Mouse (Mus musculus) thymus, postnatal 14 days (tissue): Measurements from ENCODE around the gene Yy1.

Source experiments
- DNase-seq: peaks from one replicate; pipeline ENCODE4 v3.0.0; 2021

The Yy1 gene

DNA sequence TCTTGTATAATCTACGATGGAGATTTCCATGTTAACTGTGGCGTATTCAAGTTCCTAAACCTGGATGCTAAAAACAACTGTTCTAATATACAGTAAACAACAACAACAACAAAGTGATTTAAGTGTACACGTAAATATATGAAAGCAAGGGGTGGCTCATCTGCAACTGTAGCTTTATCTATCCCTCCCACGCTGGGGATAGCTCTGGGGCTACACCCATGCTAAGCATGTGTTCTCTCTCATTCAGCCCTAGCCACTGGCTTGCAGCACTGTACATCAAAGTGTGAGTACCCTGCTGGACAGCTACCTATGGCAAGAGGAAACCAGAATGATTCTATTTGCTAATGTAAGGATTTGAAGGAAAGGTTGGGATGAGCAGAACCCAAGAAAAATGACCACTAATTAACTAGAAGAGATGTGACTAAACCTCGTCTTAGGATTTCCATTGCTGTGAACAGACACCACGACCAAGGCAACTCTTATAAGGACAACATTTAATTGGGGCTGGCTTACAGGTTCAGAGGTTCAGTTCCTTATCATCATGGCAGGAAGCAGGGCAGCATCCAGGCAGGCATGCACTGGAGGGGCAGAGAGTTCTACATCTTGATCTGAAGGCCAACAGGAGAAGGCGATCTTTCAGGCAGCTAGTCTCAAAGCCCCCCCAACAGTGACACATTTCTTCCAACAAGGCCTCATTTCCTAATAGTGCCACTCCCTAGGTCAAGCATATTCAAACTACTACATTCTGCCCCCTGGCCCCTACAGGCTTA is 12.5 kb upstream of the Yy1 start:
- no peak for DNase-seq

DNA sequence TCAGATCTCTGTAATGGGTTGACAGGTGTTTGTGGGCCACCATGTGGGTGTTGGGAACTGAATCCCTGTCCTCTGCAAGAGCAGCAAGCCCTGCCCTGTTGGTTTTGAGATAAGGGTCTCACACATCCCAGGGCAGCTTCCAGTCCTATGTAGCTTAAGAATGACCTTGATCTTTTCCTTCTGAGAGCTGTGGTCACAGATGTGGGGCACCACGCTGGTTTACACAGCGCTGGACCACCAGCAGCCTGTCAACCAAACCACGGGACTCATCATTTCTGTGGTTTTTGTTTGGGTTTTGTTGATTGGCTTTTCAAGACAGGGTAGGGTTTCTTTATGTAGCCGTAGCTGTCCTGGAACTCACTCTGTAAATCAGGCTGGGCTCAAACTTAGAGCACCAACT is 7.6 kb upstream of the Yy1 start:
- no peak for DNase-seq

DNA sequence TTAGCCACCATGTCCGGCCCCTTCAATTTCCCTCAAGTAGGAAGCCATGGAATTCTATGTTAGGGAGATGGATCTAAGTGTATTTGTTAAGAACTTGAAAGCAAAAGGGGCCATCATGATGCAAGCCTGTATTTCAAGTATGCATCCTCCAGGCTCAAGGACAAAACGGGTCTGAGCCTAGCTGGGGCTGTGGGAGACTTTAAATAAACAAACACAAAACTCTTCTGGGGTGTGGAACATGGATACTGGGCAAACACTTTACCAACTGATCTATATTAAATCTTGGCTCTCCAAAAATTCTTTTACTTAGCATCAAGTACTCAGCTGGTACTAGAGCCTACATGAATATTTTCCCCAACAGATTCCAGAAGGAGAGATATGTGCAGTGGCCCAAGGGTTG is 5.4 kb upstream of the Yy1 start:
- no peak for DNase-seq

DNA sequence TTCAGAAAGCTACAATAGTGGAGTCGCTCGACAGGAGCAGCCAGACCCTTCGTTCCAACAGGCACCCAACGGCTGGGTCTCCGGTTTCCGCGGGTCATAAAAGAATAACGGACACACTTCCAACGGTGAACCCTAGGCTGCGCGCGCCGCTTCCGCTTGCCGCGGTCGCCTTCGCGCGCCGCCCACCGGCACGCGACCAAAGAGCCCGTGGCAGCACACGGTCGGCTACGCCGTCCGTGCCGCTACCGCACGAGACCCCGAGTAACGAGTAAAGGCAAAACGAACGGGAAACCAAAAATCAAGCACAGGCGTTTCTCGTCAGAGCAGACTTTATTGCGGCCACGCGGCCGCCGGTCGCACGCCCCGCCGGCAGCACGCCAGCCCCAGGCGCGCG is 624 bp upstream of the Yy1 start:
- peak; percentile 91 for DNase-seq

DNA sequence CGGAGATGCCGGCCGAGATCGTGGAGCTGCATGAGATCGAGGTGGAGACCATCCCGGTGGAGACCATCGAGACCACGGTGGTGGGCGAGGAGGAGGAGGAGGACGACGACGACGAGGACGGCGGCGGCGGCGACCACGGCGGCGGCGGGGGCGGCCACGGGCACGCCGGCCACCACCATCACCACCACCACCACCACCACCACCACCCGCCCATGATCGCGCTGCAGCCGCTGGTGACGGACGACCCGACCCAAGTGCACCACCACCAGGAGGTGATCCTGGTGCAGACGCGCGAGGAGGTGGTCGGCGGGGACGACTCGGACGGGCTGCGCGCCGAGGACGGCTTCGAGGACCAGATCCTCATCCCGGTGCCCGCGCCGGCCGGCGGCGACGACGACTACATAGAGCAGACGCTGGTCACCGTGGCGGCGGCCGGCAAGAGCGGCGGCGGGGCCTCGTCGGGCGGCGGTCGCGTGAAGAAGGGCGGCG is 724 bp downstream of the Yy1 start:
- DNase-seq = peak; percentile 60

DNA sequence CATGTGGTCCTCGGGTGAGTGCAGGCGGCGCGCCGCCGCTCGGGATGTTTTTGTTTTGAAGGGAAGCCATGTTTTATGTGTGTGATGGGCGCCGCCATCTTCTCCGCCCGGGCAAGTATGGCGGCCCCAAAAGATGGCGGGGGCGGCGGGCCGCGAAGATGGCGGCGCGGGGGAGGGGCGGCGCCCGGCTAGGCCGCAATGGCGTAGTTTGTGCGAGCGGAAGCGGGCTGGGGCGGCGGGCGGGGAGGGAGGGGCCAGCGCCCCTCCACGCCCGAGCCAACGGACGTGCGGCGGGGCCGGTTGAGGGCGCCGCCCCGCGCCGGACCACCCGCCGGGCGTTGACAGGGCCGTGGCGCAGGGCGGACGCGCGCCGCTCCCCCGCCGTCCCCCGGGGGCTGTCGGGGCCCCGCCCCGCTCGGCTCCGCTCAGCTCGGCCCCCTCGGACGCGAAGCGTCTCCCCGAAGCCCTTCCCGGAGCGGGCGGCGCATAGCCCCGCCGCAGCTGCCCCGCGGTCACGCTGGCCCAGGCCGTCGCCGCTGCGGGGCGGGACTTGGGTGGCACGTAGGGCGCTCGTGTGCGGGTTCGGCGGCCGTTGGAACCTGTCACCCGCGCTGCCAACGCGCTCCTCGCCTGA is 1.4 kb downstream of the Yy1 start:
- peak; percentile 91 for DNase-seq

DNA sequence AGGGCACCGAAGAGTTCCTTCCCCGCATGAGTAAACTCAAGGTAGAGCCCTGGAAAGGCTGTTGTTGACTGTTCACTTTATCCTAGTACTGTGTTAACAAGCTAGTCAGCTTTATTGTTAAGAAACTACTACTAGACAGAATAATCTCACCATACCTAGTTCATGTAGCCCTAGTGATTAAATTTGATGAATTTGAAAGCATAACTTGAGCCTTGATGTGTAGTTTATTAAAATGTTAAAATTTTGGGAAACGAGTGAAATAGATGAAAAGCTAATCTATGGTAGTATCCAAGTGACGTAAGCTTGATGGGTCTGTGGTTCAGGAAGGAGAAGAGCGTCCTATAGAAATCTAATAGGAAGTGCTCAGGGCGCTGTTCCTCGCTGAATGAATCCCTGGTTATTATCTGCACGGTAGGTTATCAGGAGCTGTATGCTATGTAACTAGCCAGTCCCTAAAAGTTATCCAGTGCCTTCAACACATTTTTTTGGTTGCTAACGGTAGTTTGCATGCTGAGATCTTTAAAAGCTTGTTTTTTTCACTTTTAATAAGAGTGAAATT is 2.3 kb downstream of the Yy1 start:
- DNase-seq = no peak

DNA sequence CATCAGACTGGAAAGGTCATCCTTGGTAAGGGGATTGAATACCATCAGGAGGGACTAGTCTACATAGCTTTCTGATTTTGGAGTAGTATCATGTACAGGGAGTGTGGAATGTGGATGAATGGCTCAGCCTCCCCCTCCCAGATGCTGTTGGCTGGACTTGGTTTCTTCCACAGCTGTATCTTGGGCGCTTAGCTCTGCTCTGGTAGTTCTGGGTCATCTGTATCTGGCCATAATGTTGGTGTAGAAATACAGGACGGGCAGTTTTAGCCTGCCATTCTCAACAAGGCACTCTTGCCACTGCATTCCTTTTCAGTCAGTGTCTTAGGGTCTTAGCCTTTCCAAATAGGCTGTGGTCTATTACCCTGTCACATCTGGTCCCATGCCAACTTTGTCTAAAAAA is 8.8 kb downstream of the Yy1 start:
- DNase-seq = no peak

DNA sequence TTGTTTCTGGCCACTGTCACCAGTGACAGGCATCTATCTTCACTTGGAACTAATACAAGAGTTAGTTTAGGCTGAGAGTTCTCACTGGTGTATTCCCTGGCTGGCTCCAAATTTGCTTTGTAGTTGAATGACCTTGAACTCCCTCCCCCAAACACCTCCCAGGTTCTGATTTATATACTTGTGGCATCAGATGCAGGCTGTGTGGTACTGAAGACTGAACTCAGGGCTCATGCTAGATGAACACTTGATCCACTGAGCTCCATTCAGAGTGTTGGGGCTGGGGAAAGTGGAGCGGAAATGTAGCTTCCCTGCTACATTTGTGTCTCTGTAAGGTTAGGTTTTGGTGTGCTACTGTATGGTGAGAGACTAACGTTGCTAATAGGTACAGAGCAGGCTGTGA is 11.6 kb downstream of the Yy1 start:
- DNase-seq = no peak

DNA sequence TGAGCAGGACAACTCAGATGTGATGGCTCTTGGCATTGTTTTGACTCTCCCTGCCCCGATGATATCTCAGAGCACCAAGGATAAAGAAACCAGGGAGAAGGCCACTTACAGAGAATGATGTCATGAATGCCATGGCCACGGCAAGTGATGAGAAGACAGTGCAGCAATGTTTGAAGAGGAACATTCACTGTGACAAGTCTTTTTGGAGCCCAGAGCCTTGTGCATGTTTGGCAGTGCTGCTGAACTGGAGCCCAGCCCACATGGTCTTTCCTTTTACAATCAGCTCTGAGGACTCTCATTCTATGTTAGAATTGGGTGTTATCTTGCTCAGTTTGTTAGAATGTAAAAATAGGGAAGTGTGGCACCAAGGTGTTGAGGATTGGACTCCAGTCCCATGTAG is 15.7 kb downstream of the Yy1 start:
- DNase-seq = no peak

DNA sequence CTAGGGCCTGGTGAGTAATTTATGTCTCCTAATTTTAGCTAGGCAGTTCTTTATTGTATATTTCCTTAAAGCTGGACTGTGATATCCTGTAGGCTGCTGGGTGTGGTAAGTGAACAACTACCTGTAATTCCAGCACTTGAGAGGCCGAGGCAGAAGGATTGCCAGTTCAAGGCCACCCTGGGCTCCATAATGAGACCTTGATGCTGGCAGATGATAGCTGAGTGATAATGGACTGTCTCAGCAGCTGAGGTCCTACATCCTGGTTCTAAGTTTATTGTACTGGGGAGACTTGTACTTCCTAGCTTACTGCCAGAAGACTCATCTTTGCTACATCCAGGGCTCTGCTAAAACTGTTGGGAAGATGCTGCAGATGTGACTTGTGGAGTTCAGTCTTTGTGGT is 17.0 kb downstream of the Yy1 start:
- no peak for DNase-seq

DNA sequence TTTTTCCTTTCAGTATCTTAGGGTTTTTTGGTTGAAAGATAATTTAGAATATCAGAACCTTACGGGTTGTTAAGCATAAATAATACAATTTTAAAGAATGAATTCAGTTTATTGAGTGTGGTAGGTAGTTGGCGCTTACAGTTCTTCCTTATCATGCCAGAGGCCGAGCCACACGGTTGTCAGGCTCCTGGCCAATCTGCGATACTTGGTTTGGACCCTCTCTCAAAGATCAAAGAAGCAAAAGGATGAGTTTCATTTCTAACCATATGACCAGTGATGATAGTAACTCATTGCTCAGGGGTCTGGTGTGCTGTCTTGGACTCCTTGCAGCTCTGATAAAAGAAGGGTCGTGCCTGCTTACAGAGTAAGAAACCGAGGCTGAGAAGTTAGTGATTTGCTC is 17.5 kb downstream of the Yy1 start:
- DNase-seq = no peak

DNA sequence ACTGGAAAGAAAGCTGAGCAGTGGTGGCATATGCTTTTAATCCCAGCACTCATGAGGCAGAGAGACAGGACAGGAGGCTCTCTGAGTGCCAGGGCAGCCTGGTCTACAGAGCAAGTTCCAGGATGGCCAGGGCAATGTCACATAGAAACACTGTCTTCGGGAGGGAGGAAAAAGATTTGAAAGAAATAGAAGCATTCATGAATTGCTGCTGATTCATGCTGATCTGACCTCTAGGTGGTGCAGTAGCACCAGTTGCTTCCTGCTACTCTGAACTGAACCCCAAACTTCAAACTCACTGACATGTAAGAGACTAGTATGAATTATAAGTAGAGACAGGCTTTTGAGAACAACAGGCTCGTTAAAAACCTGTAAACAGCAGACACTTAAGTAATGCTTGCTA is 18.4 kb downstream of the Yy1 start:
- DNase-seq = peak; percentile 55

DNA sequence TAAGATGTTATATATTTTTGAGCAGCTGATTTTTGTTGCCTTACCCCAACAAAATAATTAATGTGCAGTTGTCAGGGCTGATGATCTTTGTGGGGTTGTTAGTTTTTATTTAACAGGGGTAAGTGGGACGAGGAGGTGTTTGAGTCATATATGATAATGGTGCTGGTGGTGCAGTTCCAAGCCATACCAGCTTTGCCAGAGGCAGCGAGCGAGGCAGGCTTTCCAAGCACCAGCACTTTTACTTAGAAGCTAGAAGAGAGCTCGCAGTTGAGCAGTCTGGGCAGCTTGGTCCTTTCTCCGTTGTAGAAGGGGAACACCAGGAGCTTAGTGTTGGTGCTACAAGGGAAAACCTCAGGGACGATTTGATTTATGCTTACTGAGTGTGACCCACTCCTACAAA is 19.7 kb downstream of the Yy1 start:
- DNase-seq = no peak

DNA sequence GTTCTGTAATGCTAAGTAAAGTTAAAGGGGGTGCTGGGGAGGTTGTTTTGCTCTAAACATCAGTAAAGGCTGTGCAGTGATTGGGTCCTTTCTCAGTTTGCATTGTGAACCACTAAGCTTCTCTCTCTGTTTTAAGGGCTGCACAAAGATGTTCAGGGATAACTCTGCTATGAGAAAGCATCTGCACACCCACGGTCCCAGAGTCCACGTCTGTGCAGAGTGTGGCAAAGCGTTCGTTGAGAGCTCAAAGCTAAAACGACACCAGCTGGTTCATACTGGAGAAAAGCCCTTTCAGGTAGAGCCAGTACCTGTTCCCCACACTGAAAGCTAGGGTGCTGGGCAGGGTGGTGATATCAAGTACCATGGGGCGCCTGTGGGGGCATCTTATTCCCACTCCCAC is 21.7 kb downstream of the Yy1 start:
- DNase-seq = no peak

DNA sequence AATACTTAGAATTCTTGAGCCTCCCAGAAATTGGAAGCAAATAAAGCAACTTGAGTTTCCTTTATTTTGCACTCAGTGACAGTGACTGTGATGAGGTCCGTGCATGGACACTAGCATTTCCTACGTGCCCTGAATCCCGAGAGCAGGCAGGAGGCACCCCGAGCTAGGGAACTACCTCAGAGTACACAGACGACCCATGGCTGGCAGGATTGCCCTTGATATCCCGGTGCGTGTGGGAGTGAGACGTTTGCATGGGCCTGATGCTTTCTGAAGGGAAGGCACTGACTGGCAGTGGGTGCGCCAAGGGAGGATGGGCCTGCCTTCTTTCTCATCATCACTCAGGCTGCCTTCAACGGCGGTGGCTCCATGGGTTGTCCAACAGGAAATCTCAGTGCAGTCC is 23.8 kb downstream of the Yy1 start:
- no peak for DNase-seq

DNA sequence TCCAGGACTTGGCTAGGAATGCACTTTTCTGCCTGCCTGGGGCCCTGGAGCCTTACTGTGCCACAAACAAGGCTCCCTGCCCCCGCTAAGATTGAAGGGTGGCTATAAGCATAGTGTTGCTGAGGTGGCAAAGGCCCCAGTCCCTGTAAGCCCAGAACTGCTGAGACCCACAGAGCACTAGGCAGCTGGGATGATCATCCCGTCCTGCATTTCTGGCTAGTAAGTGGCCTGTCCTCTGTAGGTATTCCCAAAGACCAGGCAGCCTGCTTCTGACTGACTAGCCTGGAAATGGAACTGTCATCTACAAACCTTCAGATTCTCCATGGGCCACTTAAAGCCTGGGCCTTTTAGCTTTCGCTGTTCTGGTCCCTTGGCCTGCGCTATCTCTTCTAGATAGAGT is 27.7 kb downstream of the Yy1 start:
- DNase-seq = no peak

DNA sequence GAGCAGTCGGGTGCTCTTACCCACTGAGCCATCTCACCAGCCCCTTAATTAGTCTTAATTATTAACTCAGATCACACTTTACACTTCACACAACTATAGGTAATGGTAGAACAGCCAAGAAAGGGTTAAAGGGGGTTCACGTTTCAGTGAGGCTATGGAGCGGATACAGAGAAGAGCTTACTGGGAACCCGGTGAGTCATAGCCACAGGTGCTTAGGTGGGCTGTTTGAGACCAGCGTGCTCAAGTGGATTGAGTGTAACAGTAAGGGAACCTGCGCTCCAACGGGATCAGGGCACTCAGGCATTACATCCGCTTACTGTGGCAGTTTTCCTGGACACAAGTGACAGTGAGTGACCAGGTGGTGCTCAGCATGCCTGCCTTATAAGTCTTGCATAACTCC is 30.3 kb downstream of the Yy1 start:
- DNase-seq = no peak

DNA sequence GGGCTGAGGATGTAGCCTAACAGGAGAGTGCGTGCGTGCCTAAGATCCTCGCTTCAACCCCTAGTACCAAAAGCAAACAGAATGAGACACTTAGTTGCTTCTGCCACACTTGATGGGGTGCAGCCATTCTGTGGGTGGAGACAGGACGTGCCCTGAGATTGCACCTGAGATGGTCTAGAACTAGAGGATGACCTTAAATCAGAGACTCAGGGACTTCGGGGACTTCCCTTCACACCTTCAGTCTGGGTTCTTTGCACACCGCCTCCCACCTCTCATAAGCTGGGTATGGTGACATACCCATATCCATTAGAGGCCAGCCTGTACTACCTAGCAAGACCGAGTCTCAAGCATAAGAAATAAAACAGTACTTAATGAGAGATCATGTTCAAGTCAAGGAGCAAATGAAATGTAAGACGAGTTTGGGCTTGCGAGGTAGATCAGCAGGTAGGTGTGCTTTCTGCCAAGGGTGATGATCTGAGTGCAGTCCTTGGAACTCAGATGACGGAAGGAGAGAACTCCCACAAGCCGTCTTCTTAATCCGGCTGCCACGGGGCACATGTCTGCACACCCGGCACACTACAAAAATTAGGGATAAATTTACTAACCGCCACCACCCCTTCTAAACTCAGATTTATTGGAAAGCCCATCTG is 31.6 kb downstream of the Yy1 start:
- no peak for DNase-seq

DNA sequence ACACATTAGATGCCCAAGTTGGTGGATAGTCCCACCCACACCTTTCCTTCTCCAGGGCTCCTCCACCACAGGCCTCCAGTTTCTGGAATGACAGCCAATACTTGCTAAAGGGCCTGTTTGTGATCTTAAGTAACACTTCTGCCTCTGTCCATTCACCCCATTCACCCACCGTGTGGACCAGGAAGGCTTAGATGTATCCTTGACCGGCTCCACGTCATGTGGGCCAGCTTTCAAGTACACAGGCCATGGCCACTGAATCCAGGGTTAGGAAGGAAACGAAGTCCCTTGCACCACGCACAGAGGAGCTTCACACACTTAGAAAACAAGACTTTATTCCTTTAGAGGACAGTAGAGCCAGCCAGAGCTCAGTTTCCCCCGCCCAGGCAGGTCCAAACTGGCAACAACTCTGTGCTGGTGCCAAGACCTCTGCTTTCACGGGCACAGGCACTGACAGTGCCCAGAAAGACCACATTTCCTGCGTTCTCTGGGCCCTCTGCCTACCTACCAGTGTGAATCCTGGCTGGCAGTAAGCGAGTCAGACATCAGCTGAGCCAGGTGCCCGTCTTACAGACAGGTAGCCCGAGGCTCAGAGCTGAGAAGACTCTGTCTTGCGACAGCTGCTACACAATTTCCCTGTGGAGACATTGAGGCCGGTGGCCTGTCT is 32.9 kb downstream of the Yy1 start:
- DNase-seq = no peak

DNA sequence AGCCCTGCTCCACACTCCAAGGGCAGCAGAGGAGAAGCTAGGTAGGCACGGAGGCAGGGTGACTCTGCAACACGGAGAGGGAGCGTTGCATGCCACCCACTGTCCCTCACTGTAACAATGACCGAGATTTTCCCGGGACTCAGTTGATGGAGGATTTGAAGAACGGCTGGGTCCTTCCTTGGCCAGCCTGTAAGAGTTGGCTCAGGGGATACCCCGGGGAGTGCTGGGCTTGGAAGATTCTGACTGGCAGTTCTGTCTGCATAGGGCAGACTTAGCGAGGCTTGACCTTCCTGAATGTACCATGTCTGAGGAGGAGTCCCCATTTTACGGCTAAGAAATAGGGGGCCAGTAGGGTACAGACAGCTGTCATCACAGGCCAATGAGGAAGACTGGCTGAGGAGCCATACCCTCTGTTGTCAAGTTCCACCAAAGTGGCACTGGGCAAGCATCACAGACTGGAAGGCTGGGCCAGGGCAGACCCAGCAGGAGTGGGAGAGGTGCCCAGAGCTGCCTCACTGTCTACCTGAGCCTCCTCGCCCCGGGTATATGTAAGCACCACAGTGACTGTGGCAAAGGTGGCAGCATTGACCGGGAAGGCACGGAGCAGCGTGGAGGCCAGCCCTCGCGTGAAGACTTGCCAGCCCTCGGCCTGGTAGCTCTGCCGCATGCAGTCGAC is 33.6 kb downstream of the Yy1 start:
- DNase-seq = no peak

DNA sequence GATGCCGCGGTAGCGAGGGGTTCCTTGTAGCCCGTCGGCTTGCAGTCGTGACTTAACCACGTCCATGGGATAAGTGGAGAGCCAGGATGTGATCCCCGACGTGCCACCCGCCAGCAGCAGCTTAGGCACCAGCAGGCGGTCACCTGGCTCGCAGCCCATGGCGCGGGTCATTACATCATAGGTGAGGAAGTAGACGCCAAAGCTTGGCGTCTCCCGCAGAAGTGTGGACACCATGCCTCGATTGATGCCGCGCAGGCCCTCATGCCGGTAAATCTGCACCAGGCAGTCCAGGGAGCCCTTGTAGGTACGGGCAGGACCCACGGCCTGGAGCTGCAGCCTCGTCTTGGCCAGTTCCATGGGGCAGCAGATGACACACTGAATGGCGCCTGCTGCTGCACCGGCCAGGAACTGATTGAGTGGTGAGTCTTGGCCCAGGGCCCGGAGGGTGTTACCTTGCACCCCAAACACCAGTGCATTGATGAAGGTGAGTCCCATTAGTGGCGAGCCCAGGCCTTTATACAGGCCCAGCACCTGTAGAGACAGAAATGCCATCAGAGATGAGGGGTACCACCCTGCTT is 34.3 kb downstream of the Yy1 start:
- DNase-seq = no peak

DNA sequence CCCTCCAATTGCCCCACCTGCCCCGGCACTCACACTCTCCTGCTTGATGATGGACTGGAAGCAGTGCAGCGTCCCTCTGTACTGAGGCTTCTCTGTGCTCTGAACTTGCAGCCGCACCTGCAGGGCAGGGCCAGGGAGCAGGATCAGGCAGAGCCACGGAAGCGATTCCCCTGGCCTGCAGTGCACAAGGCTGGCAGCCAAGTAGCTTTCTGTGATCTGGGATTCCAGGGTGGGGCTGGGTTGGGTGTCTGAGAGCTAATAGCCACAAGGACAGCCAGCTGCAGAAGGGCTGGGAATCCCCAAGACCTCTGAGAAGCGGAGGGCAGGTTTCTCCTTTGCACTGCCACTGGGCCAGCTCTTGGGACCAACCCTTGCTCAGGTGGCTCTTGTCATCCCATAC is 34.9 kb downstream of the Yy1 start:
- DNase-seq = no peak
